Mouse (Mus musculus): ENCODE results near the gene Rfx7.

DNA sequence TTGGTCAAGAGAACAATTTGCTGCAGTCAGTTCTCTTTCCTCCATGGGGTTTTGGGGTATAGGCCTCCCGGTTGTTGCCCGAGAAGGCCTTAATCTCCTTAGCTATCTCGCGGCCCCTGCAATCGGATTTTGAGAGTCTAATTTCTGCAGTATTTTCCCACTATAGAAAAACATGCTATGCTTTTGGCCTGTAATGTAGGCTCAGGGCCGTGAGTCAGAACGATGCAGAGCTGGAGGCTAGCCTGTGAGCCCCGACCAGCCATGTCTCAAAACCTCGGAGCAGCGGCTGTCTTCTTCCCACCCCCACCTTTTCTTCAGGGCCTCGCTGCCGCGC is 129.5 kb downstream of the Rfx7 start:
- TF ChIP-seq CTCF (conservative IDR thresholded peaks at IDR 0.05; ENCODE audit: low read length) = no peak
- no peak for TF ChIP-seq NANOG (IDR thresholded peaks at IDR 0.05; ENCODE audit: borderline replicate concordance, low read length)

All from E14TG2a.4 (cell line).